Mouse (Mus musculus) C2C12 (cell line): ENCODE data around the gene Pfdn4. TPM values are rescaled to one million over a fixed set of nuclear protein-coding genes. Genes with fewer than 3 reads are reported as not detected.

Experiments
- H3K27me3 ChIP-seq: one replicate; pipeline ENCODE4 v1.6.1; 2011; ENCODE audit not compliant: control insufficient read depth, insufficient read depth, insufficient read length
- H3K36me3 ChIP-seq: one replicate; pipeline ENCODE4 v1.6.1; 2011; ENCODE audit not compliant: control insufficient read depth, insufficient read depth
- H3K4me3 ChIP-seq: one replicate; pipeline ENCODE4 v1.5.1; 2011; ENCODE audit warnings: mild to moderate bottlenecking, control low read depth; ENCODE audit not compliant: poor library complexity, insufficient read depth, severe bottlenecking
- H3K79me2 ChIP-seq: one replicate; pipeline ENCODE4 v1.6.1; 2011; ENCODE audit not compliant: control insufficient read depth, insufficient read depth
- H3K79me3 ChIP-seq: one replicate; pipeline ENCODE4 v1.6.1; 2011; ENCODE audit warnings: low read depth, control low read depth
- H3ac ChIP-seq: one replicate; pipeline ENCODE3; 2011; ENCODE audit warnings: low read depth; ENCODE audit not compliant: control insufficient read depth, insufficient read length
- CEBPB ChIP-seq: IDR thresholded peaks from one replicate; pipeline ENCODE4 v1.6.1; 2011; ENCODE audit warnings: low read depth, mild to moderate bottlenecking, control low read depth, moderate library complexity
- CTCF ChIP-seq: IDR thresholded peaks from one replicate; pipeline ENCODE4 v1.5.1; 2011; ENCODE audit not compliant: control insufficient read depth, insufficient read depth, insufficient read length
- FOSL1 ChIP-seq: IDR thresholded peaks from one replicate; pipeline ENCODE4 v1.8.0; 2011; ENCODE audit warnings: mild to moderate bottlenecking, low read length; ENCODE audit not compliant: poor library complexity, insufficient read depth, severe bottlenecking
- MAX ChIP-seq: IDR thresholded peaks from one replicate; pipeline ENCODE4 v1.6.1; 2011; ENCODE audit warnings: mild to moderate bottlenecking, control low read depth
- MYOD1 ChIP-seq: IDR thresholded peaks from one replicate; pipeline ENCODE4 v1.6.1; 2011; ENCODE audit warnings: low read depth; ENCODE audit not compliant: control insufficient read depth, insufficient read length
- MYOG ChIP-seq: IDR thresholded peaks from one replicate; pipeline ENCODE4 v1.6.1; 2011; ENCODE audit not compliant: control insufficient read depth, insufficient read length; ENCODE audit errors: extremely low read depth
- USF1 ChIP-seq: IDR thresholded peaks from one replicate; pipeline ENCODE4 v1.6.1; 2011; ENCODE audit warnings: low read depth, mild to moderate bottlenecking, control low read depth, moderate library complexity
- polyA plus RNA-seq: library from polyadenylated mRNA; unstranded; fragments of >200 nt; fragmentation: generic; extraction: Trizol; gene quantifications from one replicate; pipeline ENCODE4 v1.2.1, GENCODE M21; 2012; ENCODE audit warnings: missing spikeins

Gene Pfdn4
- polyA plus RNA-seq, 1 experiment: 42.9 TPM

DNA sequence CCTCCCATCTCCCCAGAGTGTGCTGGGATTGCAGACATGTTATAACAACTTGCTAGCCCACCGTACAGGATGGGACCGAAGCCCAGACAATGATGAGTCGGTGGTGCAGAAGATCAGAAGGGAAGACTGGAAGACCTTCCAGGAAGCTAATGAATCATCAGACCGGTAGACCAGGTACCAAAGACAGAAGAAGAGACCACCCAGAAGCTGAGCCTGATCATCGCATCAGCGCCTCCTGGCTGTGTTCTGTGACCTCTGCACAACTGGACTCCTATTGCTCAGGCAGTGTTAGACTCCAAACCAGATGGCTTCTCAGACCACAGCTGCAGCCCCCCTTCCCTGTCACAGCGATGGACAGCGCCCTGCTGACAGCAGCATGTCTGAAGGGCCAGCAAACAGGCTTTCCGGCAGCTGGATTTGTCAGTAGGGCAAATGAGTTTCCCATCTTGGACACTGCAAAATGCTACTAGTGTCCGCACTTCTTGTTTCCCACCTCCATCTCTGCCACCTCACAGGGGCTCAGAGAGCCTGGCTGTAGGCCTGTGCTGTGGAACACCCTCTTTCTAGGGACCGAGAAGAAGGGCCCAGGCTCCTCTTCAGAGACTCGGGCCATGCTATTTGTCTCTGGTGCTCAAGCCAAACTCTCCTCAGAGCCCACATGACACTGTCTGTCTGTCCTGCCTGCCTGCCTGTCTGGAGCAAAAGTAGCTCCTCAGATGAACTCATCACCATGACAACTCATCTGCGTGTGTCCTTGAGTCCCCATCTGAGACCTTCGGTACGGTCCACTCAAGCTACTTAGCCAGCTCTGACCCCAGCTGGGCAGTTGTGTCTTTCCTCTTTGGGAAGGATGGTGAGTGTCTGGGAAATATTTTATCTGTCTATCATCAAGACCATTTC, 68.0 kb downstream of the Pfdn4 start:
- Histone ChIP-seq H3K79me3 (no peaks in the 10 kb centered on the region), H3K27me3 (no peaks in the 10 kb centered on the region), H3K79me2 (no peaks in the 10 kb centered on the region), H3K4me3 (no peak overlapping the region), H3K36me3 (no peaks in the 10 kb centered on the region), H3ac (no peak overlapping the region)
- TF ChIP-seq MYOD1 (no peak), CEBPB (no peak), FOSL1 (no peak), CTCF (no peak), MAX (no peak), USF1 (no peak)

DNA sequence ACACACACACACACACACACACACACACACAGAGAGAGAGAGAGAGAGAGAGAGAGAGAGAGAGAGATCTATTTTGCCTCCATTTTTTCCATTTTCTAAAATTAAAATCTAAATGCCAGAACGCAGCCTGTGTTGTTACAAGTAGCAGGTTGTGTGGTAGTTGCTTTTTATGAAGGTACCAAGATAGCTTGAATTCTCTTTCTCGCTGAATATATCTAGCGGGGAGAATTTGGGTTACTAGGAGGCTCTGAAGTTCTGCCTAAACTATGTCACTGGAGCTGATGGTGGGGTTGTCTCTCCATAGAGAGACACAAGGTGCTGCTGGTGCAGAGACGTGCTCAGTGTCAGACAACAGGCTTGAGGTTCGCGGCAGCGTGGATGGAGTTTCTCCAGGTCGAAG, 68.8 kb downstream of the Pfdn4 start:
- TF ChIP-seq MYOD1: no peak
- no peak for TF ChIP-seq MYOG
- TF ChIP-seq CTCF: no peak
- no peak for TF ChIP-seq CEBPB
- TF ChIP-seq USF1: no peak
- no peak for TF ChIP-seq MAX
- TF ChIP-seq FOSL1: no peak
- Histone ChIP-seq H3K27me3 (no peaks in the 10 kb centered on the region), H3K79me2 (no peaks in the 10 kb centered on the region), H3K36me3 (no peaks in the 10 kb centered on the region), H3K4me3 (no peak overlapping the region), H3K79me3 (no peaks in the 10 kb centered on the region), H3ac (no peak overlapping the region)

Other genes starting within 250 kb of the Pfdn4 start
- not detected for gene Bcas1, start 68.6 kb upstream of the Pfdn4 start, polyA plus RNA-seq
- not detected for gene Cyp24a1, start 717 bp downstream of the Pfdn4 start, polyA plus RNA-seq
- gene 4930470P17Rik, start 105.6 kb downstream of the Pfdn4 start, polyA plus RNA-seq: not detected
- not detected for gene Dok5, start 235.4 kb downstream of the Pfdn4 start, polyA plus RNA-seq